Mouse (Mus musculus) intestine, embryonic 16.5 days (tissue): Measurements from ENCODE around the gene Cyb5d1. TPM values are rescaled to one million over a fixed set of nuclear protein-coding genes. Genes with fewer than 3 reads are reported as not detected.

Experiments
- ATAC-seq: fragments of 200-750 bp; cut with Nextera tagmentation; 2 replicates; pipeline ENCODE4 v1.8.0; 2017; ENCODE audit warnings: moderate TSS enrichment, moderate library complexity
- H3K27ac ChIP-seq: fragments of 300-500 bp; sonication (generic); 2 replicates; pipeline ENCODE4 v1.5.1; 2014; ENCODE audit warnings: mild to moderate bottlenecking, low read length
- H3K27me3 ChIP-seq: fragments of 300-500 bp; sonication (generic); replicated peaks from 2 replicates; pipeline ENCODE4 v1.6.1; 2014; ENCODE audit warnings: low read length, control low read depth, mixed read lengths; ENCODE audit not compliant: control insufficient read depth, insufficient read depth
- H3K36me3 ChIP-seq: fragments of 300-500 bp; sonication (generic); 2 replicates; pipeline ENCODE4 v1.6.1; 2014; ENCODE audit warnings: low read length, control low read depth; ENCODE audit not compliant: control insufficient read depth, insufficient read depth
- H3K4me1 ChIP-seq: fragments of 300-500 bp; sonication (generic); 2 replicates; pipeline ENCODE4 v1.6.1; 2014; ENCODE audit warnings: low read length, control low read depth, mixed read lengths; ENCODE audit not compliant: control insufficient read depth, insufficient read depth
- H3K4me2 ChIP-seq: fragments of 300-500 bp; sonication (generic); 2 replicates; pipeline ENCODE4 v1.6.1; 2014; ENCODE audit warnings: low read depth, low read length, control low read depth
- H3K4me3 ChIP-seq: fragments of 300-500 bp; sonication (generic); 2 replicates; pipeline ENCODE4 v1.5.1; 2014; ENCODE audit warnings: mild to moderate bottlenecking, low read length
- H3K9ac ChIP-seq: fragments of 300-500 bp; sonication (generic); 2 replicates; pipeline ENCODE4 v1.6.1; 2014; ENCODE audit warnings: low read depth, low read length
- H3K9me3 ChIP-seq: fragments of 300-500 bp; sonication (generic); 2 replicates; pipeline ENCODE4 v1.6.1; 2016; ENCODE audit warnings: low read length, control low read depth; ENCODE audit not compliant: control insufficient read depth
- WGBS: fragments of 180-500 bp; shearing (Covaris S2); extraction: QIAGEN DNeasy Blood & Tissue Kit; methylation state at CpG from one replicate; pipeline ENCODE4 v1.1.7; 2014; 5-methylcytosine and 5-hydroxymethylcytosine counted together
- polyA plus RNA-seq: library from polyadenylated mRNA; unstranded; fragments of >200 nt; fragmentation: Nextera tagmentation; extraction: Ambion mirVana; gene quantifications from 2 replicates; pipeline ENCODE4 v1.2.1, GENCODE M21; 2015

Gene Cyb5d1
- polyA plus RNA-seq, 1 experiment from 2014 or later = 24.0 TPM

DNA sequence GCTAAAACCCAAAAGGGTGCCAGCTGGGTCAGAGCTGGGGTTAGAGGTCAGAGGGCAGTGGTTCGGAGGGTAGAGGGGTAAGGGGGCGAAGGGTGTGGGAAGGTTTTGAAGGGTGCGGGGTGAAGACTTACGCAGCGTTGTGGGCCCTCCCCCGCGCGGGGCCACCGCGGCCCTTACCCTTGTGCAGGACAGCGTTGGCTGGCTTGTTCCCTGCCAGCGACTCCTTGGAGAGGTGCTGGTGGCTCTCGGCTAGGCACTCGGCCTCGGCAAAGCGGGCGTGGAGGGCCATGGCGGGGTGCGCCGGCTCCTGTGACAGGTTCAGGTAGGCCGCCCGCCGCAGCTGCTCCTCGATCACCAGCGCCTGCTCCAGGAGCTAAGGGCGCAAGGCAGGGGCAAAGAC lies 49.0 kb downstream of the Cyb5d1 start:
- H3K36me3 ChIP-seq = peaks cover 18% of the 10 kb centered on the region
- no peak overlapping the region for H3K27ac ChIP-seq
- no peak overlapping the region for H3K9ac ChIP-seq
- 87% methylated on average over 26 of the region's 26 CpGs for WGBS
- H3K4me3 ChIP-seq = no peak overlapping the region
- no peaks in the 10 kb centered on the region for H3K27me3 ChIP-seq
- no peak overlapping the region for H3K4me2 ChIP-seq
- ATAC-seq = no peak
- H3K9me3 ChIP-seq = no peaks in the 10 kb centered on the region
- H3K4me1 ChIP-seq = no peaks in the 10 kb centered on the region; the same call in 1 of the 2 replicates

Other genes with a start within 250 kb of the Cyb5d1 start
- 0.33 and 0.38 TPM in 2 replicates for gene Alox12b, start 238.6 kb downstream of the Cyb5d1 start, polyA plus RNA-seq
- gene Alox8, start 197.8 kb downstream of the Cyb5d1 start, polyA plus RNA-seq = 0.13 and 0.15 TPM in 2 replicates
- 0.02 and 0.07 TPM in 2 replicates for gene Gucy2e, start 158.6 kb downstream of the Cyb5d1 start, polyA plus RNA-seq
- gene Cntrob, start 71.9 kb downstream of the Cyb5d1 start, polyA plus RNA-seq = 17.3 and 17.8 TPM in 2 replicates
- 141 and 149 TPM in 2 replicates for gene Trappc1, start 71.7 kb downstream of the Cyb5d1 start, polyA plus RNA-seq
- 1.7 and 2.4 TPM in 2 replicates for gene Kcnab3, start 69.4 kb downstream of the Cyb5d1 start, polyA plus RNA-seq
- gene Rnf227, start 55.2 kb downstream of the Cyb5d1 start, polyA plus RNA-seq = 8.0 and 8.3 TPM in 2 replicates
- 33.4 and 35.5 TPM in 2 replicates for gene Chd3, start 26.2 kb downstream of the Cyb5d1 start, polyA plus RNA-seq
- 168 and 170 TPM in 2 replicates for gene Naa38, start 144 bp downstream of the Cyb5d1 start, polyA plus RNA-seq
- 30.8 and 31.0 TPM in 2 replicates for gene Tmem88, start 2.6 kb upstream of the Cyb5d1 start, polyA plus RNA-seq
- gene Kdm6b, start 18.0 kb upstream of the Cyb5d1 start, polyA plus RNA-seq = 17.6 and 18.8 TPM in 2 replicates
- 0.93 and 1.0 TPM in 2 replicates for gene Dnah2, start 153.5 kb upstream of the Cyb5d1 start, polyA plus RNA-seq
- 6.3 and 6.8 TPM in 2 replicates for gene Efnb3, start 164.6 kb upstream of the Cyb5d1 start, polyA plus RNA-seq
- gene Wrap53, start 184.6 kb upstream of the Cyb5d1 start, polyA plus RNA-seq = 24.5 and 26.6 TPM in 2 replicates
- 132 and 148 TPM in 2 replicates for gene Trp53, start 184.7 kb upstream of the Cyb5d1 start, polyA plus RNA-seq
- gene Atp1b2, start 210.3 kb upstream of the Cyb5d1 start, polyA plus RNA-seq = 6.6 and 6.8 TPM in 2 replicates
- gene Shbg, start 222.3 kb upstream of the Cyb5d1 start, polyA plus RNA-seq = 0.10 and 0.72 TPM in 2 replicates
- gene Sat2, start 226.4 kb upstream of the Cyb5d1 start, polyA plus RNA-seq = 15.4 and 18.1 TPM in 2 replicates
- 12.1 and 12.6 TPM in 2 replicates for gene Fxr2, start 237.4 kb upstream of the Cyb5d1 start, polyA plus RNA-seq